Mouse (Mus musculus) cerebellum, postnatal 10 days (tissue): ENCODE data around the gene Metap1.

Source experiments
- DNase-seq, 2 experiments: peaks; one replicate each; pipeline ENCODE4 v3.0.0; 2021; ENCODE audit warnings: mixed read lengths in 2 of 2

The Metap1 gene

DNA sequence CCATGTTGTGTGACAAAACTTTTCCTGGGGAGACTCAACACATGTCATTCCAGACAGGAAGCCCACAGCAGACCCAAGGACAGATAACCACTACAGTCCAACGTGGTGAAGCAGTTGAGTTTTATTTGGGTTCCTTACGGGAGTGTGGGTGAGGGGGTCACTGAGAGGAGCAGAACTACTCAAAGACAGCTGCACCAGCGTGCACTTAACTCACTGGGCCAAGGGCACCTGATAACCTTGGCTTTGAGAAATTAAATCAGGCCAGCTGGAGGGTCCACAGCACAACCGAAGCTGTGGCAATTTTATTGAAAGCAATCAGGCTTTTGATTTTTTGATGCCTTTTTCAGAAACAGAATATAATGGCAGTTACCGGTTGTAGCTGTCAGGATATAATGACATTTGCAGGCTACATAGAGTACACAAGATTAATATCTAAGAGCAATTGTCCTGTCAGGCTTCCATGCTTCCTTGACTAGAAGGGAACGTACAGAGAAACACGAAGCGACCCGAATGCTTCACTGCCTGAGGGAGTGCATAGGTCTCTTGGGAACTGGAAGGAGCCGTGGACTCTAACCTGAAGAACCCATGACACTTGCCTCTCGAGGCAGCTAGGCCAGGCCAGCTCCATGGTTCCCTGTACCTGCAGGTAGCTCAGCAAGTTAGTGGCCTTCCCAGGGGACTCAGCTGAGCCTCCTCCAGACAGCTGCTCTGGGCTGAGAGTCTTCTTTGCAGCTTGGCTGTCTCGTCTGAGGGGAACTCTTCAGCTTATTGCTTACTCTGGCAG is 41.0 kb downstream of the Metap1 start:
- DNase-seq, result no peak

- DNase-seq, result no peak
These were observed 45.9 kb downstream of the Metap1 start for GRCm38 (mm10) chr3:138443465-138443771.

- peak; percentile 95 to 97 for DNase-seq
These were observed 46.5 kb downstream of the Metap1 start, which contains the start of gene Adh5 for GRCm38 (mm10) chr3:138442612-138443464. Gene Adh5, plus strand, starts transcription at chr3:138443093.

GRCm38 (mm10) chr3:138442203-138442602 is 47.1 kb downstream of the Metap1 start:
- DNase-seq, result no peak

- DNase-seq, result no peak
These were observed 50.6 kb downstream of the Metap1 start for GRCm38 (mm10) chr3:138438716-138439115.

DNA sequence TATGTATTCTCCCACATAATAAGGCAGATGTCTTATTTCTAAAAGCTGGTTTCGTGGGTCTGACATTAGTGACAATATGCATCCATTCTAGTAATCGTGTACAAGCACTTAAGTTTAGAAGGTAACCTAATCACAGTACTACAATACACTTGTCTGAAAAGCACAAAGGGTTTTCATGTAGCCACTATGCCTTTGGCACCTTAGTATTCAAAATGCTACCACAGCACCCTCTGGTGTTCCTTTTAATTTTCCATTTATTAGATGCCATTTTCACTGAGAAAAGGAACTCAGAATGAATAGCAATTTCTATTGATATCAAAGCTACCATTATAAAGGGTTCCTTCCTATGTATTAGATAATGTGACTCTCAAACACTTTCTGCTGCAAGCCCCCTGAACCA is 57.5 kb downstream of the Metap1 start:
- DNase-seq, result peak; percentile 41 to 73

GRCm38 (mm10) chr3:138430360-138430976 is 58.8 kb downstream of the Metap1 start:
- DNase-seq, result no peak

- no peak for DNase-seq
These were observed 65.1 kb downstream of the Metap1 start for GRCm38 (mm10) chr3:138424247-138424646.

DNA sequence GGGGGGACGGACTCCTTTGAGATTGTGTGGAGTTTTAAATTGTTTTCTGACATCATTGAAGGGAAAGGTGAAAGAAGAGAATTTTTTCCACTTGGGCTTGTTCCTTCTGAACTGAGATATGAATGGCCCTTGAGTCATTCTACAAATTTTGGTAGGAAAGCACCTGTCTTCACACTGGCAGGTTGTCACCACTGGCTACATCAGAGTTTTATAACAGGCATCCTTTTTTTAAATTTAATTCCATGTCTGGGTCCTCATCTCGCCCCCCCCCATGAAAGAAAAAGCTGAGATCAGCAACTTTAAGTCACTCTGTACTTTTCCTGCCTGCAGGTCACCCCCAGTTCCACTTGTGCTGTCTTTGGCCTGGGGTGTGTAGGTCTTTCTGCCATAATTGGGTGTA is 65.7 kb downstream of the Metap1 start:
- DNase-seq, result no peak

DNA sequence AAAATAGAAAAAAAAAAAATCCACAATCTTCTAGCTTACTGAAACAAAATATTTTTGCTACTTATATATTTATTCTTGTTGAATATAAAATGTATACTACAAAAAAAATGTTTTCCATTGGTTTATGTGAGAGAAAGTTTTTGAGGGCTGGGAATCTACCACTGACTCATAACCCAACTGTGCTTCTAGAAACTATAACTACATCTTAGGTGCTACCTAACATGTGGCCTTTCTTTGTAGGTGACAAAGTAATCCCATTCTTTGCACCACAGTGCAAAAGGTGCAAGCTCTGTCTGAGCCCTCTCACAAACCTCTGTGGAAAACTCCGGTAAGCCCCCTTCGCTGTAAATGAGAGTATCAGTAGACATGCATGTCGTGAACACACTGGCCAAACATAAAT is 68.9 kb downstream of the Metap1 start:
- DNase-seq, result no peak

DNA sequence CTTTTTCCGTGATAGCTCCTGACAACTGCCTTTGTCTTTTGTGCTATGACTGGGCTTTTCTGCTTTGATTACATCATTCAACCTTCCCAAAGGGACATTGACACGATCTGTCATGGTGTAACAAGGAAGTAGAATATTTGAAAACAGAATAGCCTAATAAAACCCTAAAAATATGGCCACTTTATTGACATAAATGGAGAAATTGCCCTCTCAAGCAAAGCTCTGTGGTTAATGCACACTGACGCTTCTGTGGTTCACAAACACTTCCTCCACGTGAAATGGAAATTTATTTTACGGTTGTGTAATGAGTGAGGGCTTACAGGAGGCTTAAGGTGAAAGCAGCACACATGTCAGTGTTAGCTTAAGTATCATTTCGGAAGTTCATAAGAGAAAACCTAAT is 69.9 kb downstream of the Metap1 start:
- no peak for DNase-seq

GRCm38 (mm10) chr3:138415121-138415690 is 74.1 kb downstream of the Metap1 start, which contains the start of gene Adh4:
Gene Adh4, plus strand, starts transcription at chr3:138415466.
- DNase-seq, result no peak

GRCm38 (mm10) chr3:138410211-138410610 is 79.1 kb downstream of the Metap1 start:
- no peak for DNase-seq

GRCm38 (mm10) chr3:138409585-138409984 is 79.7 kb downstream of the Metap1 start:
- DNase-seq, result no peak
